Mouse (Mus musculus): Measurements from ENCODE around the gene Rsf1. TPM values are rescaled to one million over a fixed set of nuclear protein-coding genes. Genes with fewer than 3 reads are reported as not detected.

The Rsf1 gene
- total RNA-seq, 2 experiments from 2014 or later, result 12.4 to 12.6 TPM

Other genes starting within 250 kb of the Rsf1 start
- under 1 TPM; 0.75 to 0.76 TPM for gene Usp35, start 247.9 kb upstream of the Rsf1 start, total RNA-seq (2021)
- 1 to 10 TPM; 1.9 to 2.3 TPM for gene Kctd21, start 247.6 kb upstream of the Rsf1 start, total RNA-seq (2021)
- 1 to 10 TPM; 2.9 to 5.5 TPM for gene Alg8, start 208.3 kb upstream of the Rsf1 start, total RNA-seq (2021)
- gene Ndufc2, start 179.9 kb upstream of the Rsf1 start, total RNA-seq (2021), result 100 to 1,000 TPM; 304 to 343 TPM
- gene Thrsp, start 162.2 kb upstream of the Rsf1 start, total RNA-seq (2021), result 10 to 100 TPM; 36.0 to 40.5 TPM
- under 1 TPM; 0.16 to 0.23 TPM for gene Kctd14, start 128.6 kb upstream of the Rsf1 start, total RNA-seq (2021)
- gene Ints4, start 98.9 kb upstream of the Rsf1 start, total RNA-seq (2021), result 10 to 100 TPM; 21.2 to 24.9 TPM
- gene Aamdc, start 392 bp upstream of the Rsf1 start, total RNA-seq (2021), result 100 to 1,000 TPM; 107 to 112 TPM
- gene Clns1a, start 116.7 kb downstream of the Rsf1 start, total RNA-seq (2021), result 10 to 100 TPM; 33.3 to 39.2 TPM
- gene Aqp11, start 158.4 kb downstream of the Rsf1 start, total RNA-seq (2021), result 1 to 10 TPM; 1.6 to 1.8 TPM
- gene Pak1, start 208.7 kb downstream of the Rsf1 start, total RNA-seq (2021), result 100 to 1,000 TPM; 106 to 120 TPM